Mouse (Mus musculus): Measurements from ENCODE around the gene H2al1b.

Gene H2al1b

GRCm38 (mm10) chrX:11345762-11346161 is 43.5 kb downstream of the H2al1b start:
- peak in 1 of 2 experiments; percentile 3 for DNase-seq (ENCODE audit: low spot score in 2 of 2)

- DNase-seq (ENCODE audit: low spot score in 2 of 2), result no peak
Measured at GRCm38 (mm10) chrX:11346756-11347155, 44.5 kb downstream of the H2al1b start.
